Mouse (Mus musculus) CH12.LX (cell line): ENCODE results near the gene Fgfr2.

Experiments used
- CTCF ChIP-seq, 2 experiments: IDR thresholded peaks in 1 of 2; conservative IDR thresholded peaks in 1 of 2; 2 replicates each; pipeline ENCODE4 v1.5.1; 2011 to 2012; ENCODE audit warnings: low read depth in 2 of 2, low read length in 2 of 2, improper control_type of control experiment in 1 of 2, inconsistent platforms in 1 of 2, mild to moderate bottlenecking in 1 of 2, moderate library complexity in 1 of 2
- EP300 ChIP-seq: IDR thresholded peaks from 2 replicates; pipeline ENCODE4 v1.6.1; 2011; ENCODE audit warnings: low read length, improper control_type of control experiment
- IRF4 ChIP-seq: IDR thresholded peaks from 2 replicates; pipeline ENCODE4 v1.6.1; 2014; ENCODE audit warnings: low read depth, mild to moderate bottlenecking, inconsistent platforms, low read length, improper control_type of control experiment
- KAT2A ChIP-seq: IDR thresholded peaks from 2 replicates; pipeline ENCODE4 v1.6.1; 2012; ENCODE audit warnings: low read length, improper control_type of control experiment, inconsistent platforms; ENCODE audit not compliant: insufficient replicate concordance
- MAX ChIP-seq: IDR thresholded peaks from 2 replicates; pipeline ENCODE4 v1.6.1; 2011; ENCODE audit warnings: low read length, improper control_type of control experiment
- POLR2A ChIP-seq: IDR thresholded peaks from 2 replicates; pipeline ENCODE4 v1.6.1; 2011; ENCODE audit warnings: low read depth, mild to moderate bottlenecking, improper control_type of control experiment, low read length
- UBTF ChIP-seq: IDR thresholded peaks from 2 replicates; pipeline ENCODE4 v1.6.1; 2012; ENCODE audit warnings: low read depth, mild to moderate bottlenecking, inconsistent platforms, low read length, improper control_type of control experiment, moderate library complexity
- USF2 ChIP-seq: conservative IDR thresholded peaks from 2 replicates; pipeline ENCODE4 v1.6.1; 2011; ENCODE audit warnings: low read depth, low read length, improper control_type of control experiment
- ZC3H11A ChIP-seq: IDR thresholded peaks from 2 replicates; pipeline ENCODE4 v1.6.1; 2012; ENCODE audit warnings: low read depth, mild to moderate bottlenecking, inconsistent platforms, low read length, improper control_type of control experiment
- ZMIZ1 ChIP-seq: IDR thresholded peaks from 2 replicates; pipeline ENCODE4 v1.6.1; 2012; ENCODE audit warnings: low read depth, mild to moderate bottlenecking, inconsistent platforms, low read length, improper control_type of control experiment
- ZNF384 ChIP-seq: IDR thresholded peaks from 2 replicates; pipeline ENCODE4 v1.6.1; 2012; ENCODE audit warnings: low read depth, low read length, improper control_type of control experiment, inconsistent platforms

DNA sequence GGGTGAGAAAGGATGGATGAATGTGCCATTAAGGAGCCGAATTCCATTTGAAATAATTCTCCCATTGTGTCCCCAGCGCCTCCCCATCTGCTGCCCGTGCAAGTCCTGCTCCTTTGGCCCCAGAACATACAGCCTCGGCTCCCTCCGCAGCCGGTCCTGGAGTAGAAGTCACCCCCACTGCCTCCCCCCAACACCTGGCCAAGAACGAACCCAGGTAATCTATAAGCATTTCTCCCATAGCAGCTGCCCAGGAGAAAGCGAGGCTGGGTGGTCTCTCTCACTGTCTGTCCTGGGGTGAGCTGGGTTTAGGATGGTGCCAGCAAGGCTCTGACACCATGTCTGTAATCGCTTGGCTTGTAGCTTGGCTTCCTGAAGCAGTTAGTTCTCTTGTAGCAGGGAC lies 2448.6 kb downstream of the Fgfr2 start:
- TF ChIP-seq MAX: no peak
- TF ChIP-seq KAT2A: no peak
- no peak for TF ChIP-seq CTCF (conservative IDR thresholded peaks at IDR 0.05 in 1 of 2, IDR thresholded peaks at IDR 0.05 in 1 of 2; ENCODE audit: low read depth in 2 of 2, low read length in 2 of 2)
- TF ChIP-seq ZNF384: no peak
- TF ChIP-seq POLR2A: no peak
- no peak for TF ChIP-seq EP300
- TF ChIP-seq USF2: no peak
- TF ChIP-seq UBTF: no peak
- no peak for TF ChIP-seq IRF4
- no peak for TF ChIP-seq ZMIZ1
- TF ChIP-seq ZC3H11A: no peak
